Mouse (Mus musculus) MEL (cell line): Measurements from ENCODE around the gene Ms4a8a.

ENCODE experiments used
- CTCF ChIP-seq, 3 experiments: IDR thresholded peaks in 2 of 3; conservative IDR thresholded peaks in 1 of 3; 2 replicates each; pipeline ENCODE4 v1.5.1; 2011 to 2012; ENCODE audit warnings: low read length in 3 of 3, low read depth in 2 of 3, mild to moderate bottlenecking in 2 of 3, improper control_type of control experiment in 1 of 3, inconsistent platforms in 1 of 3, mixed read lengths in 1 of 3, moderate library complexity in 1 of 3; ENCODE audit not compliant: control insufficient read depth in 1 of 3, insufficient read depth in 1 of 3, poor library complexity in 1 of 3, severe bottlenecking in 1 of 3
- EP300 ChIP-seq, 2 experiments: IDR thresholded peaks; 2 replicates each; pipeline ENCODE4 v1.6.1; 2011; ENCODE audit warnings: improper control_type of control experiment in 2 of 2, low read length in 2 of 2, low read depth in 1 of 2, mild to moderate bottlenecking in 1 of 2
- KAT2A ChIP-seq: conservative IDR thresholded peaks from 2 replicates; pipeline ENCODE4 v1.6.1; 2012; ENCODE audit warnings: low read depth, low read length, improper control_type of control experiment, inconsistent platforms
- MAX ChIP-seq: IDR thresholded peaks from 2 replicates; pipeline ENCODE4 v1.6.1; 2011; ENCODE audit warnings: low read length, improper control_type of control experiment
- POLR2AphosphoS2 ChIP-seq: IDR thresholded peaks from 2 replicates; pipeline ENCODE4 v1.6.1; 2011; ENCODE audit warnings: low read length, improper control_type of control experiment

GRCm38 (mm10) chr19:11129702-11130101 lies 48.8 kb upstream of the Ms4a8a start:
- no peak for TF ChIP-seq MAX
- no peak for TF ChIP-seq EP300 (IDR thresholded peaks at IDR 0.05; ENCODE audit: low read depth in 1 of 2, low read length in 2 of 2)
- TF ChIP-seq KAT2A: no peak
- no peak for TF ChIP-seq CTCF (IDR thresholded peaks at IDR 0.05 in 2 of 3, conservative IDR thresholded peaks at IDR 0.05 in 1 of 3; ENCODE audit: control insufficient read depth in 1 of 3, insufficient read depth in 1 of 3, low read depth in 2 of 3, low read length in 3 of 3, poor library complexity in 1 of 3, severe bottlenecking in 1 of 3)
- TF ChIP-seq POLR2AphosphoS2: no peak
